Mouse (Mus musculus) lung, adult 2 months (tissue): ENCODE measurements at regions not wholly inside any gene's neighbourhood (a gene's known extent, or its start where the extent isn't known, plus 50 kb on each side); places are given as distances from the start of the nearest gene placed in this dataset.

Source experiments
- DNase-seq: peaks from one replicate; pipeline ENCODE4 v3.0.0; 2022
- H3K4me1 ChIP-seq: fragments of 200-500 bp; 2 replicates; pipeline ENCODE4 v1.6.1; 2011; ENCODE audit warnings: low read length; ENCODE audit not compliant: control insufficient read depth, insufficient read depth
- H3K4me3 ChIP-seq: fragments of 200-500 bp; replicated peaks from 2 replicates; pipeline ENCODE3; 2011; ENCODE audit warnings: low read depth, mild to moderate bottlenecking, control low read depth, low read length; ENCODE audit errors: extremely low read depth
- CTCF ChIP-seq: fragments of 200-500 bp; IDR thresholded peaks from 2 replicates; pipeline ENCODE4 v1.5.1; 2011; ENCODE audit warnings: mild to moderate bottlenecking, low read length, control low read depth; ENCODE audit not compliant: insufficient read depth
- POLR2A ChIP-seq: fragments of 200-500 bp; IDR thresholded peaks from 2 replicates; pipeline ENCODE4 v1.6.1; 2011; ENCODE audit warnings: low read depth, mild to moderate bottlenecking, control low read depth, low read length, borderline replicate concordance; ENCODE audit errors: extremely low read depth
- WGBS: fragments of 180-500 bp; shearing (Covaris S2); methylation state at CpG from one replicate; pipeline ENCODE4 v1.1.7; 2018; 5-methylcytosine and 5-hydroxymethylcytosine counted together

DNA sequence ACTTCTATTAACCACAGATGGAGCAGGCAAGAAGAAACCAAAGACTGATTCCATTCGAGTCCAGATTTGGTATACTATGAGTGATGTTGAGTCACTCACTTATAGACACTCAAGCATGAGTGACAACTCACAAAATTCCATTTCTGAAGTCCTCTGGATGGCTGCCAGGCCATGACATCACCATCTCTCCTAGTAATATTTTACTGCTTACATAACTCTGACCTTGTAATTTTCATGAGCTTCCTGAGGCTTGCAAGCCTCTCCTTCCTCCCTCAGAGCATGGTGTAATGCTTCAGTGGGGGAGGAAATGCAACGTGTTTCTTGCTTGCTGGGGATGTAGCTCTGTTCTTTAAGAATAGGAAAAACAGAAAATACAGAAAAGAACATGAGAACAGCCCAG, 121.2 kb upstream of the Mpped2 start:
- 35% methylated on average over 2 of the region's 2 CpGs for WGBS
- no peak for TF ChIP-seq CTCF
- no peak for TF ChIP-seq POLR2A
- DNase-seq, result no peak
- no peak overlapping the region for H3K4me3 ChIP-seq
- no peaks in the 10 kb centered on the region for H3K4me1 ChIP-seq

DNA sequence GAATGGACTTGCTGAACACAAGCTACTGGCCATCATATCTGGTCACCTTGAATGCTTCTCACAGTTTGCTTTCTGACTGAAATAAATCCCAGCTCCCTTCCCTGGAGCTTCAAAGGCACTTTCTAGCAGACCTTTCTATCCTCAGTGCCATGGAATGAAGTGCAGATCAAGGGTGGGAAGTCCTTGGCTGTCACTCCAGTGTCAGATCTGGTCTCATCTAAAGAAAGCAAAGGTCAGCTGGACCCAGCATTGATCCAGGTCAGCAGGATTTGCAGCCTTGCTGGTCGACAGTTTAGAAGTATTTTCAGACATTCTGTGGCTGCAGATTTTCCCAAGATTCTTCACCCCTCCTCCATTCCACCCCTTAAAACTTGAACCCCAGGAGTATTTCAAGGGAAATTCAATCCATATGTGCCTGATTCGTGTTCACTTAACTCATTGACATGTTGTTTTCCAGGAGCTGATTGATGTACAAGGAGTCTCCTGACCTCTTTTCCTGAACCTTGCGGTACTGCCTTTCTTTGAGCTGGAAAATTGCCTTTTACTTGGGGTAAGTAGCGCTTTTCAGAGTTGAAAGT, 116.2 kb upstream of the Mpped2 start:
- TF ChIP-seq POLR2A (no peak), CTCF (no peak)
- no peak for DNase-seq
- 45% methylated on average over 4 of the region's 4 CpGs for WGBS
- no peaks in the 10 kb centered on the region for H3K4me1 ChIP-seq
- H3K4me3 ChIP-seq, result no peak overlapping the region

DNA sequence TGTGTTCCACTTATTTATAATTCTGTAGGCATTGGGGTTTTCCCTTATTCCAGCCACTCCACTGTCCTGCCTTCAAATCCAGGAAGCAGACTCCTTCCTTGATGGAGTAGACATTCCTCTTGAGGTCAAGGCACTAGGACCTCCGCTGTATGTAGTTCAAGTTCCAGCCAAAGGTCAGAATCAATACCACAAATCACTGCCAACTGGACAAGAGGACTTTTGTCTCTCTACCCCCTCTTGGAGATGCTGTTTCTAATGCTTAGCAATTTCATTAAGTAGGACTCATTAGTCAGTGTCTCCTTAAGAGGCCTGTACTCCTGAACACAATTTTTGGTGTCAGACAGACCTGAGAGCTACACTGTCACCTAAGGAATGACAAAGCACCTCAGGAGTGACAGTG, 115.0 kb upstream of the Mpped2 start:
- Histone ChIP-seq H3K4me1 (no peaks in the 10 kb centered on the region), H3K4me3 (no peak overlapping the region)
- TF ChIP-seq POLR2A (no peak), CTCF (no peak)
- 74% methylated on average over 1 of the region's 1 CpGs for WGBS
- DNase-seq, result no peak

DNA sequence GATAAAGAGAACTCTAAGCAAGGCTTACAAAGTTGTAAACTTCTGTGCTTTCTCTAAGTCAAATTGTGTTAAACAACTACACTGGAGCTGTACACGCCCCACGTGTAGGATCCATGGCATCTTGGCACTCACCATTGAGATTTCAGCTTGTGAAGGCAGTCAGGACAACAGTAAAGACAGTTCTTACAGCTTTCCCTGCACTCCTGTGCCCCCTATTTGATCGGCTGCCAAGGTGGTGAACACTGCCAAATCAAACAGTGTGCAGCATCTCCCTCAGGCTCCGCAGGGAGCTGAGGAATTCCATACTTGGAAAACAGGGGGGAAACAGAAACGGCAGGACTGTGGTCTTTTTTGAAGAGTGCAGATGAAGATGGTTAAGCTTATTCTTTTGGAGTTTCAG, 112.4 kb upstream of the Mpped2 start:
- no peak overlapping the region for H3K4me3 ChIP-seq
- no peak for DNase-seq
- TF ChIP-seq CTCF (no peak), POLR2A (no peak)
- no peaks in the 10 kb centered on the region for H3K4me1 ChIP-seq
- WGBS, result 33% methylated on average over 5 of the region's 5 CpGs

DNA sequence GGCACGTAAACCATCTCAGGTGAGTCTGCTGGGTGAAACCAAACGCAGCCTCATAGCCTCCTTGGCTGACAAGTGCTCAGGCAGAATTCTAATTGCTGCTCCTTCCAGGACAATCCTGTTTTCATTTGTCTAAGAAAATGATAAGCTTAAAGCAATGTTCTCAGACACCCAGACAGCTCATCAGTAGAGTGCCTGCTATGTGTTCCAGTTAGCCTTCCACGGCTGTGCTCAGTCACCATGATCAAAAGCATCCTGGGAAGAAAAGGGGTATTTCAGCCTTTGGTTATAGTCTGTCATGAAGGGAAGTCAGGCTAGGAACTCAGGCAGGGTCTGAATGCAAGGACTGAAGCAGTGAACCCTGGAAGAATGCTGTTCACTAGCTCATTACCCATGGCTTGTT, 71.8 kb upstream of the Mpped2 start:
- no peaks in the 10 kb centered on the region for H3K4me1 ChIP-seq
- WGBS, result 79% methylated on average over 3 of the region's 3 CpGs
- TF ChIP-seq CTCF (no peak), POLR2A (no peak)
- H3K4me3 ChIP-seq, result no peak overlapping the region
- DNase-seq, result no peak

DNA sequence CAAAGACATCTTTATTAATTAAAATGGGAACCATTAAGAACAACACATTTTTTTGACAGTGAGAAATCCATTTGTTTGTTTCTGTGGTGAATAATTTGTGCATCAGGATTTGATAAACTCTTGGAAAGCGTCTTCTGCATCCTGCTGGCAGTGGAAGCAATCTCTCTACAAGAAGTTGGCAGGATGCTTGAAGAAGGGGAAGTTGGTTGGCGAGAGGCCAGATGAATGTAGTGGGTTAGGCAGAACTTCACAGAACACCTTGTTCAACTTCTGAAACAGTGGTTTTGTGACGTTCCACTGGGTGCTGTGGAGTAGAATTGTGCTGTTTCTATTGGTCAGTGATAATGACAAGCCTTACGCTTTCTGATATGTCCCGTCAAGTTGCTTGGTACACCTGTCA, 70.7 kb upstream of the Mpped2 start:
- TF ChIP-seq POLR2A, result no peak
- no peak for TF ChIP-seq CTCF
- WGBS, result 52% methylated on average over 5 of the region's 5 CpGs
- no peak for DNase-seq
- Histone ChIP-seq H3K4me1 (no peaks in the 10 kb centered on the region), H3K4me3 (no peak overlapping the region)

DNA sequence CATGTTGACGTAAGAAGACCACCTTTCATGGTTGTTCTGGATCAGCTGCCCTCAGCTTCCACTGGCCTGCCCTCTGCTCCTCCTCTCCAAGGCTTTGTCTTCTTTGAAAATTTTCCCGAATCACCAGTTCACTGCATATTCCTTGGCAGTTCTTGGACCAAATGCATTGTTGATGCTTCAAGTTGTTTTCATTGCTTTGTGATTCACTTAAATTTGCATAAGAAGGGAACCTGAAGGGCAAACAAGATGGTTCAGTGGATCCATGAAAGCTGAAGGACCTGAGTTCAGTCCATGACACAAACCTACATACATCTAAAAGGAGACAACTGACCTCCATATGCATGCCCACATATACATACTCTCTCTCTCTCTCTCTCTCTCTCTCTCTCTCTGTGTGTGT, 69.4 kb upstream of the Mpped2 start:
- 87% methylated on average over 2 of the region's 2 CpGs for WGBS
- DNase-seq, result no peak
- TF ChIP-seq POLR2A (no peak), CTCF (no peak)
- Histone ChIP-seq H3K4me3 (no peak overlapping the region), H3K4me1 (no peaks in the 10 kb centered on the region)

DNA sequence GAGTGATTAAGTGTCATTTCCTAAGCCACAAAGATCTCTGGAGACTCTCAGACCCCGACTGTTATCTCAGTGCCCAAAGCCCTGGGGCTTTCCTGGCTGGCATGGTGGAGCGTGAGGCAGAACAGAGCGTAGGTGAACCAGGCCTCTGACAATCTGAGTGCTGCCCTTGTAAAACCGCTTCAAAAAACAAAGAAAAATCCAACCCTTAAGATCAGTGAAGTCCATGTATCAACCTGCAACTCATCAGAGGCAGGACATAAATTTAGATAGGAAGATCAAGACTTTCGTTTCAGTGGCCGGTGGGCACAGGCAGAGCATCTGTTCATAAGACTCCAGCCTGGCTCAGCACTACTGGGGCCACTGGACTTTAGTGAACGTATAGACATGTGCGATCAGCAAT, 61.1 kb upstream of the Mpped2 start:
- 81% methylated on average over 8 of the region's 8 CpGs for WGBS
- Histone ChIP-seq H3K4me1 (no peaks in the 10 kb centered on the region), H3K4me3 (no peak overlapping the region)
- TF ChIP-seq POLR2A, result no peak
- TF ChIP-seq CTCF, result no peak
- DNase-seq, result no peak
